Mouse (Mus musculus): ENCODE results near the gene Dhx58. TPM values are rescaled to one million over a fixed set of nuclear protein-coding genes. Genes with fewer than 3 reads are reported as not detected.
A peak's percentile ranks its signal among the peaks of the same experiment; 100 is the strongest.

Dhx58 gene
- total RNA-seq (2015), result 23.7 and 24.9 TPM in 2 replicates
- total RNA-seq (2017), result 36.9 and 50.9 TPM in 2 replicates

DNA sequence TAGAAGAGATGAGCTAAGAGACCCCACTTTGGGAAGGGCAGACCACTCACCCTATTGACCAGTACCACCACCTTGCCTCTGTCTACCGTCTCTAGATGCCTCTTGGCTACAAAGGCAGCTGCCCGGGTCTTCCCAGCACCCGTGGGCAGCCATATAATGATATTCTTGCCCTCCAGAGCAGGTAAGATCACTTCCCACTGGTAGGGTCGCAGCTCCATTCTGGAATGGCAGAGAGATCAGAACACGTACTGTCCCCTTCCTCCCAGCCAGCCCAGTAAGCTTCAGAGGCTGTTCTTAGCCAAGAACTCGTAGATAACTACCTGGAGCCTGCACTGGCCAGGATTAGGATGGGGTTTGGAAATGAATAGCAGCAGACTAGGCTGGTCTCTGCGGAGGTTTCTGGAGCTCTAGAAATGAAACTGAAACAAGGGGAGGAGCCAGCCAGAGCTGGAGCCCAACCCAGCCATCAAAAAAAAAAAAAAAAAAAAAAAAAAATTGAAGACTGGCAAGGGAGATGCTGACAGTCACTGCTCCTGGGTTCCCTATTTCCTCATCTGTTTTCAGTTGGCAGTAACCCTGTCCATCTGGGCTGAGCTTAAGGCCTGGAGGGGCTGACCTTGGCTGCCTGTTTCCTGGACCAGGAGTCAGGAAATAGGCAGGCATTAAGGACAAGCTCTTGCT lies at the start of gene Dhx58:
Dhx58 (minus strand) TSS at position 421 of the 681 bp plus-strand sequence.
- ATAC-seq (ENCODE audit: poor library complexity, severe bottlenecking), result peak; percentile 60

DNA sequence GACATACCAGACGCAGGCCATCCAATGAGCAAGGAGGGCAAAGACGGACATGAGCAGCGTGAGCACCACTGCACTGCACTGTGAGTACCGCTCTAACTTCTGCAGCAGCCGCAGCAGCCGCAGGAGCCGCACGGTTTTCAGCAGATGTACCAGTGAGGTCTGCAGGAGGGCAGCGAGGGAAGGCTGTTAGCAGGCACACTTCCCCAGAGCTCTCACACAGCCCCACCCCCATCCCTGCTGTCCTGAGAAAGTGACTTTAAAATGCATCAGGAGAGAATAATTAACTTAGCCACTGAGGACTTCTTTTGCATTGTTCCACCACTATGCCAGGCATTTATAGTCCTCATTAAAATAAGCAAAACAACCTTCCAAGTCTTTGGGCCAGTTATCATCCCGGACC lies 48.2 kb upstream of the Dhx58 start:
- ATAC-seq (ENCODE audit: poor library complexity, severe bottlenecking), result no peak

DNA sequence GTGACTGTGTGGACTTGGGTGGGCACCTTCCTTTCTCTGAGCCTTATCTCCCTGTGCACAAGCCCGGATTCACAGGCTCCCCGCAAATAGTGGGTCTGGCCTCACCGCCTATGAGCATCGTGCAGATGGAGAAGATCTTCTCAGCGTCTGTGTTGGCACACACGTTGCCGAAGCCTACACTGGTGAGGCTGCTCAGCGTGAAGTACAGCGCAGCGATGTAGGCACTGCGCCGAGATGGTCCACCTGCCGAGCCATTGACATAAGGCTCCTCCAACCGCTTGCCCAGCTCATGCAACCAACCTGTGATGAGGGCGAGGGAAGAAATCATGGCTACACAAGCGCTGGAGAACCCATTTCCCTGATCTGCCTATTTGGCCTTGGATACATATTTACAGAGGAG lies 46.1 kb upstream of the Dhx58 start:
- ATAC-seq (ENCODE audit: poor library complexity, severe bottlenecking), result no peak

DNA sequence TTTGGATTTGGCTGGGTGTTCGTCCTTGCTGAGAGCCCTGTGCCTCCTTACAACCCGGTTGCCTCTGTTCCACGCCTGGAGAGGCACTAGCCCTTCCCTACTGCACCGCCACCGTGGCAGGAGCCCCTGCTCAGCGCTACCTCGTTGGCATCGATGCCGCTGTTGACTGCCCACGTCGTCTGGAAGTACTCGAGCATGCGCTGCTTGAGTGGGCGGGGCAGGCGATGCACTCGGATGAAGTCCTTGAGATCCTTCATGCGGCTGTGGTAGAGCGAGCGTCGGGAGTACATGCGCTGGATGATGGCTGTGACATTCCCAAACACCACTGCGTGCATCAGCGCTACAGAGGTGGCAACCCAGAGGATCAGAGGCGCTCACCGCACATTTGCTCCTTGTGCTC lies 45.4 kb upstream of the Dhx58 start:
- no peak for ATAC-seq (ENCODE audit: poor library complexity, severe bottlenecking)

DNA sequence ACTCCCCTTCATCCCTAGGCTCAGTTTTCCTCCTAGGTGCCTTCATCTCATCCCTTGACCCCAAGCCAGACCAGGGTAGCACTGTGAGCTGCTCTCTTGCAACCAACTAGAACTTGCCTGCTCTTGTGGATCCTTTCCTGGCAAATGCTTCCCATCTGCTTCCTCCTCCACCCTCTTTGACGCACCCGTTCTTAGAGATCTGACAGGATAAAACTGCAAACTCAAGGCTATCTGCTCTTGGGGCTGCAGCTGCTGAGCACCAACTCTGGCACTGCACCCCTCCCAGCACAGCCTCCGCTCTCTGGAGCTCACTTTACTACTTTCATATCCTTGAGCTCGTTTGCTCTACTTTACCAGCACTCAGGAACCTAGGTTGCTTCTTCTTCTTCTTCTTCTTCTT lies 44.5 kb upstream of the Dhx58 start:
- ATAC-seq (ENCODE audit: poor library complexity, severe bottlenecking), result no peak

DNA sequence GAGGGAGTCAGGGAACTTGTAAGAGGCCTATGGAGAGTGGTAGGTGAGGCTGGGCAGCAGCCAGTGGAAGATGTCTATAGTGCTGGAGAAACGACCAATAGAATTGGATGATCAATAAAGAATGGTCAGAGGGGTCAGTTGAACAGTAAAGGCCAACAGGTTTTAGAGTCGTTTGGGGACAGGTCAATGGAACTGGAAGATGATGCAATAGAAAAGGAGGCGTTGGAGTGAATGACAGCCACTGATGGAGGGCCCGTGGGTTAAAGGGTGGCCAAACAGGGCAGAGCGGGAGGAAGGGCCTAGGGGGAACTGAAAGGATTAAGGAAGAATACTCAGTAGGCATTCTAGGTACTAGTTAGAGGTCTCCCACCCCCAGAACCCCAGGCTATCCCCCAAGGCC lies 43.0 kb upstream of the Dhx58 start:
- no peak for ATAC-seq (ENCODE audit: poor library complexity, severe bottlenecking)

DNA sequence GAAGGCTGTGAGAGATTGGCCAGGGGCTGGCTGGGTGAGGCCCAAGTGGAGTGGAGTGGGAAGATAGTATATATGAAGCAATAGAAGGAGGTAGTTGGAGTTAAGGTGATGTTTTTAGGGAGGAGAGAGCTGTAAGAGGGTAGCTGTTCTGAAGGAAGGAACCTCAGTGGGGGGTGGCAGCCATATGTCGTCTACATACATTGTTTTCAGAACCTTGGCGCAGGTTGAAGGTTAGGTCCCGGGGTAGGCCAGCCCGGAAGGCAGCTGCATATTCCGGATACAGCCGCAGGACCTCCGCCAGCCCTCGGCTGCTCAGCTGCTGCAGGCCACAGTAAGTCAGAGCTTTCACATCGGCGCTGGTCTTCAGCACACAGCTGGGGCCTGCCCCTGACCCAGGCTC lies 42.5 kb upstream of the Dhx58 start:
- ATAC-seq (ENCODE audit: poor library complexity, severe bottlenecking), result no peak

DNA sequence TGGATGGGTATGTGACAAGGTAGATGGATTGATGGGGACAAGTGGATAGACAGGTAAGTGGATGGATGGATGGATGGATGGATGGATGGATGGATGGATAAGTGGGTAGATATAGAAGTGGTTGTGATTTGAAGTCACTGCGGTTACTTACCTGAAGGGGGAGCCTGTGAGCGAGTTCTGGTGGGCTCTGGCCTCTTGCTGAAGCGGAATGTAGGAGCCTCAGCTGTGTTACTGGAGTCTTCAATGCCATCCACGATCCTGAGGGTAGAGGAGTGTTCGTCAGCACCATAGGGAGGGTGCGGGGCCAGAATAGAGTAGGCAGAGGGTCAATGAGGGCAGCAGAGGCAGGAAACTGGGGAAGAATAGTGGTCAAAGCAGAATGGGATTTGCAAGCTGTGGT lies 41.0 kb upstream of the Dhx58 start:
- ATAC-seq (ENCODE audit: poor library complexity, severe bottlenecking), result peak; percentile 78

DNA sequence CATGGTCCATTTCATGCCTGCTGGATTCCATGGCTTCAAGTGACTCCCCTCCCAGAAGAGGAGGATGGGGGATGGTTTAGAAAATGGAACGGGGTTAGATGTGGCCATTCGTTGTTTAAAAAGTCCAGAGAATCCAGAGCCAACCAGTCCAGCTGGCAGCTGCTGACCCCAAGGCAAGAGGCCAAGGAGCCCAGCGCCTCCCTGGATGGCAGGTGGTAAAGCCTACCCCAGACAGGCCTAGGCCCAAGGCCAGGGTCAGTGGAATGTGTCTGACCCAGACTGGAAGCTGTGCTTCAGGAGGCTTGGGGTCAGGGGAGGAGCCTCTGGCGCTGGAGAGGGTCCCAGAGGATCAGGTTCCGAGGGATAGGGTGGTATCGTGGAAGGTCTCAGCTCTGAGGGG lies 37.3 kb upstream of the Dhx58 start:
- ATAC-seq (ENCODE audit: poor library complexity, severe bottlenecking), result no peak

DNA sequence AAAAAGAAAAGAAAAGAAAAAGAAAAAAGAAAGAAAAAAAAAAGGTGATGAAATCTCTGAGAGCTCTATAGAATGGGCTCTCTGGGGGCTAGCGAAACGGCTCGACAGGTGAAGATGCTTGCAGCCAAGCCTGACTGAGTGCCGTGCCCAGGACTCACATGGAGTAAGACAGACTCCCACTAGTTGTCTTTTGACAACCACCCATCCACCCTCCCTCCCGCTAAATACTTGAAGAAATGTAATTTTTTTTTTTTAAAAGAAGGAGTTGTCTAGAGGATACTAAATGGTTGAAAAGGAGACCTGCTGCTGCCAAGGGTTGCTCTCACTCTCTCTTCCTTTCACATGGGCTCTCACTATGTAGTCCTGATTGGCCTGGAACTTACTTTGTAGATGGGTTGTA lies 34.7 kb upstream of the Dhx58 start:
- no peak for ATAC-seq (ENCODE audit: poor library complexity, severe bottlenecking)

DNA sequence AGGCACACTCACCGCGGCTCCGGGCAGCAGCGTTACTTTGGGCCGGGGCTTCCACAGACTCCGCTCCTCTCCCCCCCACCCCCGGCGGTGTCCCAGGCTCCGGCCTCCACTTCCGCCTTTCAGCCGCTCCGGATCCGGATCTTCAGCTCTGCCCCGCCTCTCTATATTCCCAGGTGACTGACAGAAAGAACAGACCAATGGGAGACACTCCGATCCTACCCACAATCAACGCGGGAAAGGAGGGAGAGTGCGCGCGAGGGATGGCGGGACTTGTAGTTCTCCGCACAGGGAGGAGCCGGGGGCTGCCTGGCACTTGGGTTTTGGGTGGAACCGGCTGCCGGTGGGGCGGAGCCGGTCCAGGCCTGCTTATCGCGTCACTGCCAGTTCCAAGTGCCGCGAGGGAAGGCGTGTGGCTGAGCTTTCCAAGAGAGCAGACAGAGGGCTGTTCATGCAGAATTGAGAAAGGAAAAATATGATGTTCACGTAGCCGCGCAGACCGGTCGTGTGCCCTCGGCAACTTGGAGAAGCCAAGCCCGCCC lies 34.1 kb upstream of the Dhx58 start, which contains the start of gene Rab5c:
Rab5c (minus strand) TSS at position 150 of the 539 bp plus-strand sequence.
- ATAC-seq (ENCODE audit: poor library complexity, severe bottlenecking), result peak; percentile 96

DNA sequence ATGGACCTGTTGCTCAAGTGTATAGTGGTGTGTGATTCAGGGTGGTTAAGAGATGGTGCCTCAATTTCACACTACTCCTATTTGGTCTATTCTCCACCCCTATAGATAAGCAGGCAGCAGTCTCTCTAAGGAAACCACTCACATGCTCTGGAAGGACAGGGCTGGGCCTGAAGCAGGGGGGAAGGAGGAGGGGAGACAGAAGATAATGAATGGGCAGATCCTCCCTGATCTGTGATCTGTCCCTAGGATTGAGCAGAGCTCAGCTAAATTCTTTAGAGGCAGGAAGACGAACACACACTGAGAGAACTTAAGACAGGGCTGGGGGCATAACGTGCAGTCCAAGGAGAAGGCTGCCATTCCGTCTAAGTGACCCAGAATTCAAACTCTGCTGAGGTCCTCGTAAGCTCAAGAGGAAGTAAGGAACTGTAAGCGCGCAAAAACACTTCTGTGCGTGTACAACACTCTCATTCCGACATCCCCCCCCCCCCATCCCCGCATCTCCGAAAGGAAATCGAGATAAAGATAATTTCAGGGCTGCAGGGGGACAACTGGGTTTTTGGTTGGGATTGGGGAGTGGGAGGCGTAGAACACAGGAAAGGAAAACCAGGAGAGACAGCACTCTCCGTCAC lies 33.1 kb upstream of the Dhx58 start:
- ATAC-seq (ENCODE audit: poor library complexity, severe bottlenecking), result no peak

DNA sequence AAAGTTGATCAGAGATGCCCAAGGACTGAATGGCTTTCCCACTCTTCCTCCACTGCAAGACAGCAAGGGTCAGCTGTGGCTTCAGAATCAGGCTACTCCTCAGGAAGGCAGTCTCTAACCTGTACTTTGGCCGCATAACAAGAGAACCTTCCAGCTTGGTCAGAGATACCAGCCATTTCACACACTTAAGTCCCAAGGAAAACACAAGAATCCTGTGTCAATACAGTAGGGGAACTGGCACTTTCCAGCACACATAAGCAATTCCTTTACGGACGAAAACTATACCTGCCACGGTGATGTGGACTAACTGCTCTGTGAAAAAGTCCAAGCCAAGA lies 32.6 kb upstream of the Dhx58 start:
- ATAC-seq (ENCODE audit: poor library complexity, severe bottlenecking), result no peak

DNA sequence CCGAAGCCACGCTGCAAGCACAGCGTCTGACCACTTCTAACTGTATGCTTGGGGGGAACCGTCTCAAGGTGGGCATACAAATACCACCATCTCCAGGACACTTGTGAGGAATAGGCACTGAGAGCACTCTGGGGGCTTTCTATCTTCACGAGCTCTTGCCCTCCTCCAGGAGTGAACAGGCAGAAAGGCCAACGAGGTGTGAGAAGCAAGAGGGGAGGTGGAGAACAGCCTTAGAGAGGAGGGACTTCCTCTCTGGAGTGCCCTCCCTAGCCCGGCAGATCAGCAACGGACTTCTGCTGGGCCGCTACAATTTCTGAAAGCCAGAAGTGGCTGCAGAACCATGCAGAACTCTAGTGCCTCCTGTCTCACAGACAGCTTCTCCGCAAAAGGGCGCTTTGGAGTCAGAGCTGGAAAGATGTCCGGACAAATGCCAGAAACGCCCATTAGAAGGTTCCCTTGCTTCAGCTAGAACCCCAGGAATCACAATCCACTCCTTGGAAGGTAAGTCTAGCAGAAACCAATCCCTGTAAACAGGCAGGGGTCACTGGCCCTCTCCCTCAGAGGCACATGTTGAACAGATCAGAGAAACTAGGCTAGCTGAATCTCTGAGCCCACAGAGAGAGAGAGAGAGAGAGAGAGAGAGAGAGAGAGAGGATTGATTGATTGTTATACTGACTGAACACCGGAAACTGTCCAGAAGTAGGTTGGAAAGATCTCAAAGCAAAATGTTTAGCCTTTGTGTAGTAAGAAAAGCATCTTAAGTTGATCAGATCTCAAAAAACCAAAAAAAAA lies 32.1 kb upstream of the Dhx58 start:
- ATAC-seq (ENCODE audit: poor library complexity, severe bottlenecking), result peak; percentile 14; the same call in 1 of the 2 replicates

DNA sequence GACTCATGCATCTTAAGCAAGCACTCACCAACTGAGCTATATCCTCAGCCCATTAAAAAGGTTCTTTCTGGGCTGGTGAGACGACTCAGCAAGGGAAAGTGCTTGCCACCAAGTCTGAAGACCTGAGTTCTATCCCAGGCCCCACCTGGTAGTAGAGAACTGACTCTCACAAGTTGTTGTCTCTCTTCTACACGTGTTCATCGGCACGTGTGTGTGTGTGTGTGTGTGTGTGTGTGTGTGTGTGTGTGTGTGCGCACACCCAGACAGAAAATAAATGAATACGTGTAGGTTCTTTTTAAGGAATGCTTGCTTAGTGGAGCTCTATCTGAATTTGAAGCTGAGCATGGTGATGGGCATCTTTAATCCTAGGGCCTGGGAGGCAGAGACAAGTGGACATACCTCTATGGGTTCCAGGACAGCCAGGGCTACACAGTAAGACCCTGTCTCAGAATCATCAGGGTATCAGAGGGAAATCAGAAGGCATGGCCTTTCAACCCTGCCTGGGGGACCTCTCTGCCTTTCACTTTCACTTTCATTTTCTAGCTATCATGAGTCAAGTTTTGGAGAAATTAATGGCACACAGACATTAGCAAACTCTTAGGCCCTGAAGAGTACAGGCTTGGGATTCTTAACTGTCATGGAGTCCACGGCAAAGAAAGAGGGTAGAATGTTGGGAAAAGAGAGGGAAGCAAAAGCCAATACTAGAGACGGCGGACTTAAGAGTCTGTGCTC lies 31.2 kb upstream of the Dhx58 start:
- ATAC-seq (ENCODE audit: poor library complexity, severe bottlenecking), result no peak

DNA sequence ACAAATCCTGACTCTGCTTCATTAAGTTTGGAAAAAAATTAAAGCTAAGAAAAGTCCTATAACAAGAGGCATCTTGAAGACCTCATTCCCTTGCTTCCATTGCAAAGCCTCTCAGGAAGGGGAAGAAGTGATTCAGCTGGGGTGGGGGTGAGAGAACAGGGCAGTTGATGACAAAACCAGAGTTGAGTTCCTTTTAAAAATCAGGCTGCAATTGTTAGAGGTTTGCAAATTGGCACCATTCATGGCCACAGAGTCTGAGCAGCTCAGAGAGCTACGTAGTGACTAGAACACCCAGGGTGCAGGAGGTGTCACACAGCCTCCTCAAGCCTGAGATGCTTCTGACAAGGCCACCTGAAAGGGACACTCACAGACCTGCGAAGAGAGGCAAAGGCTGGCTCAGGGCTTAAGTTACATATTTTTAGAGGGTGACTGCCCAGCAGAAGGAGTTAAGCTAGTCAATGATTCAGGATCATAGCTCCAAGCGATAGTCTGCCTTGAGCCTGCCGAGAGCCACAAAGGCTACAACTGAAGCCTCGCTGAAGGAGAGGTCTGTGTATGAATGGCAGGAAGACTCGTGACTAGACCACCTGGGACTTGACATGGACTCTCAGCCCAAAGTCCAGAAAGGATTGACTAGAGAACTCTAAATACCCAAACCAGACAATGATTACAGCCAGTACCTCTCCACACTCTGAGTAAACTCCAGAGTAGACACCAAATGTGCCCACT lies 26.6 kb upstream of the Dhx58 start:
- ATAC-seq (ENCODE audit: poor library complexity, severe bottlenecking), result peak; percentile 68

DNA sequence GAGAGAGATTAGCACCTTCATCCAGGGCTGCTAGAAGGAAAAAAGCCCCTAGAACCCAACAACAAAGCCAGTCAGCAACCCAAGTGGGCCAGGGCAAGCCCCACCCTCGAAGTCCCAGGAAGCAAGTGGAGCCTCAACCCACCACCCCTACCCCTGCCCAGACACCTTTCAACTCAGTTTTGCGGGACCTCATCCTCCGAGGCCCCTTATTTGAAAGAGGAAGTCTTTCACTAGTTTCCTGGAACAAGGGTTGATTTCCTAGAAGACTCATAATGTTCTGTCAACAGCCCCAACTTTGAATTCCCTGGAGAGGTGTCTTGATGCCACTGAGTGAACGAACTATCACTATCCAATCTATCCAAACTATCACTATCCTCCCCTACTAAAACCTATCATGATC lies 25.9 kb upstream of the Dhx58 start:
- no peak for ATAC-seq (ENCODE audit: poor library complexity, severe bottlenecking)

DNA sequence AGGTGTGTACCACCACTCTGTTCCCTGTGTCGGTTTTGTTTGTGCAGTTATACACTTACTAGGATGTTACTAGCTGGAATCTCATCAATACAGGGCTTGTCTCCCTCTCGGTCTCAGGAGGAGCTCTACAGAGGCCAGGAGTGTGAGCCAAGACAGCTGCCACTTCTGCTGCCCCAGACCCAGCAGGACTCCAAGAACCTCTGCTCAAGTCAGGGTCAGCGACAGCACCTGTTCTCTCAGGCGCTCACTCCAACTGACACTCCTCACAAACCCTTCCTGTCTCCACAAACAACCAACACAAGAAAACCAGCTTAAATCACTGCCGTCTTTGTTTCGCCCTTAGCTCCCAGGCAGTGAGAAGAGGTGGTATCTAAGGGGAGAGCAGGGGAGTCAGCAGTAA lies 24.5 kb upstream of the Dhx58 start:
- ATAC-seq (ENCODE audit: poor library complexity, severe bottlenecking), result no peak

DNA sequence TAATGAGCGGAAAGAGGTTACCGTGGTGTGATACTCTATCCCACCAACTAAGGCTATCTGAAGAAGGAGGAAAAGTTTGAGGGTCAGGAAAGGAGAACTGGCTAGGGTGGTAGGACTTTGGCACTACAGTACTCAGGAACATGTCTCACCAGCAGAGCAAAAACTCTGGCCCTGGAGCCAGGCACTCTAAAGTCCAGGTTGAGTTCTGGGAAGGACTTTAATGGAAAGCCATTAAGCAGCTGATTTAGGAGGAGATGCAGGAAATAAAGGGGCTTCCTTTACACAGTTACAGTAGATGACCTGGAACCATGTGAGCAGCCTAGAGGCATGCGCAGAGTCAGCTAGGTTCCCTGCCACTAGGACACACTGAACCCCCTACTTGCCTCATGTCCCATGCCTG lies 23.1 kb upstream of the Dhx58 start:
- no peak for ATAC-seq (ENCODE audit: poor library complexity, severe bottlenecking)

DNA sequence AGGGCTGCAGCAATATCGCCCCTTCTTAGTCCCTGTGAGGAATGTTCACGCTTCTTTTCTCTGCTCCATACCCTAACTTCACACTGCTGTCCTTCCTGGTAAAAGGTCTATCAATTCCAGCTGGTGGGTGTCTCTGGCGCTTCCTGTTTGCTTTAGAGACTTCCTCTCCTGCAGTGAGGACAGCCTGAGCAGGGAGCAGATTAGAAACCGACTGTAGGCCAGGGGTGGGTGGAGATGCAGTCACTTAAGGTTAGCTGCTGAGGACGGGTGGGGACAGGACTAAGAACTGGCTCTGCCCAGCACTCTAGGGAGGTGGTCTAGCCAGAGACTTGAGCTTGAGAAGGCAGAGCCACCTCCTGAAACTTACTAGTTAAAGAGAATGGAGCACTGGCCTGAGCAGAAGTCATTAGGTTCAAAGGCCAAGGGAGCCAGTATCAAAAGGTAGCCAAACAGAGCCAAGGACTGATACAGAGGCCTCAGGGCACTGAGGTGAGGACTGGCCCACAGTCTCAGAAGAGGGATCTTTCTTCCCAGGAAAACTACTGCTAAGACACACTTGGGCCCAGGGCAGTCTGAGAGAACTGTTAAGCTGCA lies 20.9 kb upstream of the Dhx58 start:
- peak; percentile 24; the same call in 1 of the 2 replicates for ATAC-seq (ENCODE audit: poor library complexity, severe bottlenecking)
